Mouse (Mus musculus) G1E (cell line): ENCODE measurements at regions not wholly inside any gene's neighbourhood (a gene's known extent, or its start where the extent isn't known, plus 50 kb on each side); places are given as distances from the start of the nearest gene placed in this dataset.

Experiments
- CTCF ChIP-seq: IDR thresholded peaks from 2 replicates; pipeline ENCODE4 v1.5.1; 2012; ENCODE audit warnings: low read depth, low read length, inconsistent platforms, mixed read lengths
- GATA1 ChIP-seq: IDR thresholded peaks from 2 replicates; pipeline ENCODE4 v1.6.1; 2012; ENCODE audit warnings: borderline replicate concordance, low read length, inconsistent platforms, mixed read lengths
- GATA2 ChIP-seq: IDR thresholded peaks from 2 replicates; pipeline ENCODE4 v1.6.1; 2012; ENCODE audit warnings: low read depth, low read length, inconsistent platforms, borderline replicate concordance
- POLR2AphosphoS5 ChIP-seq: IDR thresholded peaks from 2 replicates; pipeline ENCODE4 v1.6.1; 2012; ENCODE audit warnings: low read depth, low read length, inconsistent platforms; ENCODE audit not compliant: insufficient replicate concordance
- TAL1 ChIP-seq: conservative IDR thresholded peaks from 2 replicates; pipeline ENCODE4 v1.6.1; 2012; ENCODE audit warnings: low read depth, low read length, inconsistent platforms, mixed read lengths

DNA sequence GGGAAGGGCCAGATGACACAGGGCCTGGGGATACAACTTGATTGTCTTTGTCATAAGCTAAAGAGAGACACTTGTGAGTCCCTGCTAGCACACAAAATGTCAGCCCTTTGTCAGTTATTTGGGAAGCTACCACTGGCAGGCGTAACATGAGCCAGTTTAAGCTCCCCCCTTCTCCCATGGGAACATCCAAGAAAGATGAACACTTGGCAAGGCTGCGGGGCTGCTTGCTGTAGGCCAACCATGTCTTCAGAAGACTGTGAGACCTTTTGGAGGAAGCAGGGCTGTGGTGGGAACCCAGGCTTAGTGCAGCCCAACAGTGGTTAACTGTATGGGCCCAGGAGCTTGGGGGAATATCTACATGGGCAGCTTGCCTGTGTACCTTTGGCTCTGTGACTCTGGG lies 67.3 kb upstream of the Pmepa1 start:
- TF ChIP-seq CTCF = no peak
- TF ChIP-seq GATA1 = no peak
- no peak for TF ChIP-seq POLR2AphosphoS5
- no peak for TF ChIP-seq TAL1
- no peak for TF ChIP-seq GATA2
